Mouse (Mus musculus) bone marrow, adult 2 months (tissue): Measurements from ENCODE around the gene Fnd3c2. TPM values are rescaled to one million over a fixed set of nuclear protein-coding genes. Genes with fewer than 3 reads are reported as not detected.

Experiments
- H3K27ac ChIP-seq: fragments of 200-500 bp; 2 replicates; pipeline ENCODE4 v1.5.1; 2012; ENCODE audit warnings: low read depth, mild to moderate bottlenecking, control low read depth, inconsistent platforms, low read length; ENCODE audit not compliant: control insufficient read depth, poor library complexity, insufficient read depth
- H3K4me1 ChIP-seq: fragments of 200-500 bp; 2 replicates; pipeline ENCODE4 v1.6.1; 2011; ENCODE audit warnings: low read length; ENCODE audit not compliant: control insufficient read depth, insufficient read depth
- H3K4me3 ChIP-seq: fragments of 200-500 bp; replicated peaks from 2 replicates; pipeline ENCODE3; 2011; ENCODE audit warnings: mild to moderate bottlenecking, low read depth, low read length, control low read depth; ENCODE audit not compliant: control insufficient read depth
- CTCF ChIP-seq: fragments of 200-500 bp; IDR thresholded peaks from 2 replicates; pipeline ENCODE4 v1.5.1; 2011; ENCODE audit warnings: low read length, control low read depth; ENCODE audit not compliant: control insufficient read depth, insufficient read depth
- POLR2A ChIP-seq: fragments of 200-500 bp; IDR thresholded peaks from 2 replicates; pipeline ENCODE4 v1.6.1; 2011; ENCODE audit warnings: low read depth, mild to moderate bottlenecking, control low read depth, low read length, borderline replicate concordance; ENCODE audit not compliant: control insufficient read depth
- WGBS: fragments of 180-500 bp; shearing (Covaris S2); methylation state at CpG from one replicate; pipeline ENCODE4 v1.1.7; 2018; 5-methylcytosine and 5-hydroxymethylcytosine counted together
- polyA plus RNA-seq: library from polyadenylated mRNA; stranded (reverse); fragments of >200 nt; gene quantifications from 2 replicates; pipeline ENCODE4 v1.2.4, GENCODE M21; 2011; ENCODE audit warnings: low replicate concordance; ENCODE audit not compliant: missing spikeins, insufficient read depth, insufficient read length

Gene Fnd3c2
- polyA plus RNA-seq, 1 experiment = not detected

DNA sequence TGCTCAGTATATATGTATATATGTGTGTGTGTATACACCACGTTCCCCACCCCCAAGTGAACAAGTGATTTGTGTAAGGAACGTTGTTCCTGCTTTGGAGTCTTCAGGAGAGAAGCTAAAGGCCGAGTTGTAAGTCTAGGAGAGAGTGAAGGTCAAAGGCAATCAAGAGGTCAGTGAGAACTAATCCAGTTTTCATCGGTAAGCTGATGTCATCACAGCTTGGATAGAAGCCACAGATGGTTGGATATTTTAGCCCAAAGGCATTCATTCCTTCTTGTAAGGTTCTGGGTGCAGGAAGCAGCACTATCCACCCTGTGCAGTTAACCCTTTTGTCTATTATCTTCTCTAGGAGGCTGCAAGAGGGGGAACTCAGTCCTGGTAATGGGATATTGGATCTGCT is 65.1 kb downstream of the Fnd3c2 start:
- TF ChIP-seq POLR2A (no peak), CTCF (no peak)
- H3K27ac ChIP-seq = no peak overlapping the region
- WGBS = 42% methylated on average over 4 of the region's 4 CpGs
- no peak overlapping the region for H3K4me3 ChIP-seq
- H3K4me1 ChIP-seq = no peaks in the 10 kb centered on the region; the same call in 1 of the 2 replicates

DNA sequence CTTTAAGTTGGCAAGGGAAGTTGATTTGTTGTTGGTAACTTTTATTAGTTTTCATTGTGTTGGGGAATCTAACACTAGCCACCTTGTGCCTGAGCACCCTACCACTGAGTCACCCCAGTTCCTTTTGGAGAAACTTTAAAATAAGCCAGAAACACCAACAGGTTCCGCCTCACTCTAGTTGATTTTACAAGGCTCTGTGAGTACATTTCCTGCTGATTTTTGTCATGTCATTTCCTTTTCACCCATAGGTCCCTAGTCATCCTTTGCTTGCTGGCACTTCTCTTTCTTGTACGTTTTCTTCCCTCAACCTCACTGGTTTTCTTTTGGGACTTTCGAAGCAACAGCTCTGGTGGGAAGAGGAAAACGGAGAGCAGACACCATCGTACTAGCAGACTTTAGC is 65.8 kb downstream of the Fnd3c2 start:
- Histone ChIP-seq H3K4me1 (no peaks in the 10 kb centered on the region; the same call in 1 of the 2 replicates), H3K27ac (peak overlapping the region; percentile 74), H3K4me3 (peak overlapping the region; percentile 61)
- TF ChIP-seq POLR2A = no peak
- TF ChIP-seq CTCF = no peak
- 21% methylated on average over 5 of the region's 5 CpGs for WGBS

DNA sequence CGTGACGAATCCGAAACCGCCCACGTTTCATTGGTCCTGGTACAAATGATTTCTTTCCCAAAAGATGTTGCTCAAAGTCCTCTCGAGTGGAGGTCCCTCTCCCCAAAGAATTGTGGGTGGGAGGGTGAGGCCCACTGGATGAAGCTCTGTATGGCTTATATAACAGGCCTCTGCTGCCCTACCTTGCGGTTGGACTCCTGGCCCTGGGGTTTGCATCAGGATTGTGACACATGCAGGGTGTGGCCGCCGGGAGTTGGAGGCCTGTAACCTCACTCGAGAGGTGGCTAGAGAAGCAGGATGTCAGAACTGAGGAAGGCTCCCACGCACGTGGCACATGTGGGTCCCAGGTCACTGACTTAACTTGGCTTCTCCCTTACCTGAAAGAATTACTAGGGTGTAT is 67.4 kb downstream of the Fnd3c2 start:
- Histone ChIP-seq H3K4me1 (no peaks in the 10 kb centered on the region; the same call in 1 of the 2 replicates), H3K27ac (peak overlapping the region; percentile 29), H3K4me3 (peak overlapping the region; percentile 95)
- no peak for TF ChIP-seq POLR2A
- TF ChIP-seq CTCF = no peak
- 11% methylated on average over 12 of the region's 12 CpGs for WGBS

DNA sequence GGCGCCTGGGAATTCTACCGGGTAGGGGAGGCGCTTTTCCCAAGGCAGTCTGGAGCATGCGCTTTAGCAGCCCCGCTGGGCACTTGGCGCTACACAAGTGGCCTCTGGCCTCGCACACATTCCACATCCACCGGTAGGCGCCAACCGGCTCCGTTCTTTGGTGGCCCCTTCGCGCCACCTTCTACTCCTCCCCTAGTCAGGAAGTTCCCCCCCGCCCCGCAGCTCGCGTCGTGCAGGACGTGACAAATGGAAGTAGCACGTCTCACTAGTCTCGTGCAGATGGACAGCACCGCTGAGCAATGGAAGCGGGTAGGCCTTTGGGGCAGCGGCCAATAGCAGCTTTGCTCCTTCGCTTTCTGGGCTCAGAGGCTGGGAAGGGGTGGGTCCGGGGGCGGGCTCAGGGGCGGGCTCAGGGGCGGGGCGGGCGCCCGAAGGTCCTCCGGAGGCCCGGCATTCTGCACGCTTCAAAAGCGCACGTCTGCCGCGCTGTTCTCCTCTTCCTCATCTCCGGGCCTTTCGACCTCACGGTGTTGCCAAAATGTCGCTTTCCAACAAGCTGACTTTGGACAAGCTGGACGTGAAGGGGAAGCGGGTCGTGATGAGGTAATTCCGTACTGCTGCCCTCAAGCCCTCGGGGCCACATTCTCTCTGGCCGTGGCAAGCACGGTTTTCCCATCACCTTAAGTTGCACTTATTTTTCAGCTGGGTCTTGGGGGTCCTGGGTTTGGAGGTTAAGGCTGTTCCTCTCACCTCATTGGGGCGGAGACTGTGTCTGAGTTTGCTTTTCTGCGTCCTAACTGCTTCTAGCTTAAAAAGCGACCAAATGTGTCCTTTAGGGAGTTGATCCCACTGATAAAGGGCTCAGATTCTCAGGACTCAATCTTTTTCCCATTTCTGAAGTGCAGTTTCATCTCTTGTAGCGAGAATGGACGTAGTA is 68.2 kb downstream of the Fnd3c2 start, which contains the start of gene Pgk1:
Gene Pgk1, plus strand, starts transcription at position 388 of the 937 bp plus-strand sequence.
- peak within 1 kb of the TSS; percentile 80 for H3K27ac ChIP-seq
- TF ChIP-seq CTCF (peak; percentile 9; the same call in 1 of the 2 replicates), POLR2A (peak; percentile 58; the same call in 1 of the 2 replicates)
- 9% methylated on average over 55 of the region's 55 CpGs for WGBS
- peak within 1 kb of the TSS; percentile 95 for H3K4me3 ChIP-seq
- H3K4me1 ChIP-seq = no peaks in the 10 kb centered on the region; the same call in 1 of the 2 replicates

DNA sequence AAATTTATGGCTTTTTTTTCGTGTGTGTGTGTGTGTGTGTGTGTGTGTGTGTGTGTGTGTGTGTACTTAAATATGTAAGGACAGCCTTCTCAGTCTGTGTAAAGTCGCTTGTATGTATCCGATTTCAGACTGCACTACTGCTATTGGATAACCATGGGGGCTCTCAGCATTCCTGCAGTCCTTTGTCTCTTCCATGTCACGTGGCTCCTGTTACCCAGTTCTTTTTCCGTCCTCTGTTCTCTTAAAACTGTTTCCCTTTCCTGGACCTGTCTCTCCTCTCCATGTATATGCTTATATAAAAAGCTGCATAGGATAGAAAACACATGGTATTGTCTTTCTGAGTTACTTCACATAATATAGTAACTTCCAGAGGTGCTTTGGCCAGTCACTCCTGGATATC is 69.5 kb downstream of the Fnd3c2 start:
- 66% methylated on average over 5 of the region's 5 CpGs for WGBS
- TF ChIP-seq CTCF (no peak), POLR2A (no peak)
- H3K27ac ChIP-seq = no peak overlapping the region
- no peak overlapping the region for H3K4me3 ChIP-seq
- no peaks in the 10 kb centered on the region; the same call in 1 of the 2 replicates for H3K4me1 ChIP-seq

Other genes starting within 250 kb of the Fnd3c2 start
- gene Magt1, start 243.5 kb downstream of the Fnd3c2 start, polyA plus RNA-seq = 10.5 and 12.7 TPM in 2 replicates
- gene Cox7b, start 239.7 kb downstream of the Fnd3c2 start, polyA plus RNA-seq = 160 and 387 TPM in 2 replicates
- 0.59 and 5.5 TPM in 2 replicates for gene Atp7a, start 228.1 kb downstream of the Fnd3c2 start, polyA plus RNA-seq
- gene Tlr13, start 112.2 kb downstream of the Fnd3c2 start, polyA plus RNA-seq = 1.9 and 7.3 TPM in 2 replicates
- gene Pgk1, start 68.3 kb downstream of the Fnd3c2 start, polyA plus RNA-seq = 65.0 and 145 TPM in 2 replicates
- gene Taf9b, start 34.2 kb downstream of the Fnd3c2 start, polyA plus RNA-seq = 3.0 and 3.9 TPM in 2 replicates
- not detected in 2 replicates for gene Fndc3c1, start 230.0 kb upstream of the Fnd3c2 start, polyA plus RNA-seq